Mouse (Mus musculus) spleen, adult 18-20 months (tissue): ENCODE results near the gene Dolpp1.
A peak's percentile ranks its signal among the peaks of the same experiment; 100 is the strongest.

Source experiments
- DNase-seq, 2 experiments: peaks; one replicate each; pipeline ENCODE4 v3.0.0; 2022; ENCODE audit warnings: mixed read lengths in 2 of 2

Dolpp1 gene

GRCm38 (mm10) chr2:30441518-30442497 is 49.8 kb downstream of the Dolpp1 start:
- DNase-seq: peak; percentile 68 to 72

- no peak for DNase-seq
Measured at GRCm38 (mm10) chr2:30442498-30442890, 50.4 kb downstream of the Dolpp1 start.

GRCm38 (mm10) chr2:30443281-30443680 is 51.2 kb downstream of the Dolpp1 start:
- no peak for DNase-seq

GRCm38 (mm10) chr2:30444006-30444405 is 52.0 kb downstream of the Dolpp1 start:
- DNase-seq: no peak

GRCm38 (mm10) chr2:30444450-30444849 is 52.4 kb downstream of the Dolpp1 start:
- no peak for DNase-seq

GRCm38 (mm10) chr2:30445312-30445711 is 53.3 kb downstream of the Dolpp1 start:
- DNase-seq: no peak

- DNase-seq: no peak
Measured at GRCm38 (mm10) chr2:30446891-30447826, 55.1 kb downstream of the Dolpp1 start.

GRCm38 (mm10) chr2:30448371-30448770 is 56.3 kb downstream of the Dolpp1 start:
- no peak for DNase-seq
